Mouse (Mus musculus) cerebellum, adult 9-11 months (tissue): Measurements from ENCODE around the gene Gadl1.

ENCODE experiments used
- DNase-seq: peaks from one replicate; pipeline ENCODE4 v3.0.0; 2022

Gene Gadl1

DNA sequence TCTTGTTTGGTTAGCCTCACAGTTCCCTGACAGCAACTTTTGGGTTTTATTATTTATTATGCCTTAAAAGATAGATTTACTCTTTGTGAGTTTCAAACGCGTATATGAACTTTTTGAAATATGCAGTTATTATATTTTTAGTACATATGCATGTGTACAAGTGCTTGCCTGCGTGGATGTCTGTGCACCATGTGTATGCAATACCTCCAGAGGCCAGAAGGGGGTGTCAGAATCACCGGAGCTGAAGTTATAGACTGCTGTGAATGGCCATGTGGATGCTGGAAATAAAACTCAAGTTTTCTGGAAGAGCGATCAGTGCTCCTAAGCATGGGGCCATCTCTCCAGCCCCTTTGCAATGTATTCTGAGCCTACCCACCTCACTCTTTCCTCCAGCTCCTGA is 28.7 kb downstream of the Gadl1 start:
- DNase-seq, result no peak

DNA sequence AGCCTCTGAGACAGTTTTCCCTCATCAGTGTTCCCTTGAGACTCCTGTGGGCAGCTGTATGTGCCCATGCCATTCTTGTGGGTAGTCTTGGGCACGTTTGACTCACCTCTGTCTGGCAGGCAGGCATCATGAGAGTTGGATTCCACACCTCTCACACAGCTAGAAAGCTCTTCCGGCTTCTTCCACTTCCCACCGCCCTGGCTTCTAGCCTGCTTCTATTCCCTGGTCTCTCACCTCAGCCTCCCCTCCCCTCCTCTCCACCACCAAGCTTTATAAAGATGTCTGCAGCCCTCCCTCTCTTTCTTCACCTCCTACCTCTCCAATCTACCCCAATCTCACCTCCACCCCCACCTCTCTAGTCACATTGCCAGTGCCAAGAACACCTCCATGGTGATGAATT is 30.2 kb downstream of the Gadl1 start:
- DNase-seq, result no peak

DNA sequence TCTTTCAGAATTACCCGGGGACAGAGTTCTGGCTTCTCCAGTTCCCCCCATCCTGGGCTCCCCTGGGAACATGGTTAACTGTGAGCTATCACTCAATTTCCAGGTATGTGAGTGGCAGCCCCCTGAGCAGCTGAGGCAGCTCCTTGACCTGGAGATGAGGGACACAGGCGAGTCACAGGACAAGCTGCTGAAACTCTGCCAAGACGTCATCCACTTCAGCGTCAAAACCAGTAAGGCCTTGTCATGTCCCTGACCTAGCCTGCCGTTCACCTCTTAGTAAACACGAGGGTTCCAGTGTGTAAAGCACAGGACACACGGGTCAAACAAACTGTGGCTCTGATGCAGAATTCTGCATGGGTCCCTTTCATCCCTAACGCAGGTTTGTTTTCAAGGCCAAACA is 31.9 kb downstream of the Gadl1 start:
- DNase-seq, result no peak

DNA sequence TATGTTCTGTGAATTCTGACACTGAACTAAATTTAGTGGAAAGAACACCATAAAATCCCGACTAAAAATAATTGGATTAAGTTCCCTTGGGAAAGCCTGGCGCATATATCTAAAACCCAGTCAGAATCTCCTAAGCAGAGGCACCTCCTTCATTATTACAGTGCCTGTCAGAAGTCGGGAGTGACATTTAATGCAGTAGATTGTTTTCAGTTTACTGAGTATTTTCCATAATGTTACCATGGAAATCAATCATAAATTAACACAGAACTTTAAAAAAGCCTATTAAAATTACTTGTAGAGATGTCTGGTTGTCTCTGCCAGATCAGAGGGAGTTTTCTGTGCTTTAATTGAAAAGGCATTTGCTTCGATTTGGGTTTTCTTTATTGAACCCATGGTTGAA is 33.2 kb downstream of the Gadl1 start:
- no peak for DNase-seq

DNA sequence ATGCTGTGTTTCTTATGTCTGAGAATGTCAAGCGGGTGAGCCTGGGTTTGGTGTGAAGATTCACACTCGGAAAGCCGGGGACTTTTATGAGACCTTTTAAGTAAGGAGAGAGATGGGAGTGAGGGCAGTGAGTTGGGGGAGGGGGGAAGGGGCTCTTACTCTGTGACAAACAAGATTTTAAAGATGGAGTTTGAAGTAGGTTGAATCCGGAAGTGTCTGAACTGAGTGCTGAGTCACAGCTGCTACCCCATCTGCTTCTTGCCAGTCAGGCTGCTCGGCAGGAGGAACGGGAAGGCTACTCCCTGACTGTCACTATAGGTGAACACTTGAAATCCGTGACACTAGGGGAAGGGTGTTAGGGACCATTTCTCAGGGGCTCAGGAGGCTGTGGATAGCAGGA is 33.7 kb downstream of the Gadl1 start:
- DNase-seq, result no peak

DNA sequence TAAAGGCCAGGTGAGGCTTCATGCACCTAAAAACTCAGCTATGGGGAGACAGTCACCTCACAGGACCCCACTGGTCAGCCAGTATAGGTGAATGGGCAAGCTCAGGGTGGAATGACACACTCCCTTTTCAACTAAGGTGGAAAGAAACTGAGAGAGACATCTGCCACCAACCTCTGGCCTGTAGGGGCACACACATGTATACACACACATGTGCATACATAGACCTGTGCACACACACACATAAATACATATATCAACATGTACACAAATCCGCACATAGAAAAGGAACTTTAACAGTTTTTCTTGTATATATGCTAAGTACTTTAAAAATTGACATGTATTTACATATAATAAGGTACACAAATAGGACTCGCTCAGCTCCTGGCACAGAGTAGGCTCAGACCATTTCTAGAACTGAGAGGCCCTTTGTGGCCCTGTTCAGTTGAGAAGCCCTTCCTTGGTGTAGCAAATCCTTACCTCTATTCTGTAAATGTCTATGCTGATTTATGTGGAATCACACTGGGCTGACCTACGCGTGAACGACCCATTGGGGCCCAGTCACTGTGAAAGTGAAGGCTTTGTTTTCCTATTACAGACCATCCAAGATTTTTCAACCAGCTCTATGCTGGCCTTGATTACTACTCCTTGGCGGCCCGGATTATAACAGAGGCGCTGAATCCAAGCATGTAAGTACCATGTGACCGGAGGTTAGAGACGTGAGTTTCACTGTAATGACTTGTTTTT is 34.5 kb downstream of the Gadl1 start:
- DNase-seq, result no peak

DNA sequence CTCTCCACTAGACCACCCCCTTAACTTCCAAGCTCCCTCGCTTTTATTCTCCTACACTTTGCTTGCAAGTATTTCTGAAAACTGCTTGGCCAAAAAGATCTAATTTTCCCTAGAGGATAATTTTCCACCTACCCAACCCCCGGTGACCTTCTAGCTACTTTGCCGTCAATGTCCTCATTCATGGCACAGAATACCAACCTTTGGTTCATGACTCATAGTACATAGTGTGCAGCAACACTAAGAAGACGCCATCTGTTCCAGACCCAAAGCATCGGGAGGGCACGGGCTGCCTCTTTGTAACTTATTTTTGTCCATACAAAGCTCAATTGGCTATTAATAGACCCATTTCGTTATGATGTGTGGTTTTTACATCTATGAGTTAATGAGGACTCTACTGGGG is 55.8 kb downstream of the Gadl1 start:
- no peak for DNase-seq

DNA sequence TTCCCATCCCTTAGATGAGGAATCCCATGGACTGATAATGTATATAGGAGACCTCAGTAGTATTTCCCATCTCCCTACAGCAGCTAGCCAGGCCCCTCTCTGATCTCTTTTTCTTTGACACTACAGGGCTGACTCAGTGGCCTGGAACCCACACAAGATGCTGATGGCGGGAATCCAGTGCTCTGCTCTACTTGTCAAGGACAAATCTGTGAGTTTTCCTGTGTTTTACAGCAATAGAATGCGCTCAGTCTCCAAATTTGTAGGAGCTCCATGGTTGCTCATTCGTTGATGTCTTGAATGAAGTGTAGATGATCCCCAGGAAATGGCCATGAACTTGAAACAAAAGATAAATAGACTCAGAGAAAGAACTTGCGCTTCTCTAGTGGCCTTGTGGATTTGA is 56.9 kb downstream of the Gadl1 start:
- no peak for DNase-seq

DNA sequence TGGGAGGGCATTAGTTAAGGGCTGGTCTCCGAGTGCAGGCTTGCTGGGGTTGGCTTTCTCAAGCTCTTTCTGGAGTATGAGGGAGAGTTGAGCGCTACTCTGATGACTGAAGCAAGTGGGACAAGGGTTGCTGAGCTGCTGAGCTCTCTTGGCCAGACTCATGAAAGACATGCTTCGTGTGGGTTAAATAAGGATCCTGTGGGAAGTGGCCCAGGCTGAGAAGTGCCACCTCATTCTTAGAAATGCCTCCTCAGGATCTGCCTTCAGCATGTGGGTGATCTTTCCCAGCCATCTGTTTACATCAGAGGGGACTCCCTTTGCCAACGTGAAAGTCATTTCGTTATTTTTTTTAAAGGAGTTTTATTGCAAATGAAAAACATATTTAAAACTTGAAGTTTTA is 57.5 kb downstream of the Gadl1 start:
- no peak for DNase-seq

DNA sequence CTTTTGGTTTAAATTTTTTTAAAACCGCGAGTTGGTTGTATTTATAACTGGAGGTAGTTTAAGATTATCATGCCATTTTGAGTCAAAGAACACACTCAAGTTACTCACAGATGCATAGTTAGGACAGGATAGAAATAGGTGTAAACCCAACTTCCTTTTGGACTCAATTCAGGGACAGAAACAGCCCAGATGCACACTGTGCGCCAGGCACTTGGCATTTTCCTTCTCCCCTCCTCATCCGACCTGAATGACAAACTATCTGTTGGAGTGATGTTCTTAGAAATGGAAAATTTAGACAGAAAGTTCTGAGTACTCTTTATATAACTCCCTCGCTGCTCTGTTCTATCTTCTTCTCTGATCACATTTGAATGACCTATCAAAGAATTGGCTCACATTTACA is 58.4 kb downstream of the Gadl1 start:
- no peak for DNase-seq

DNA sequence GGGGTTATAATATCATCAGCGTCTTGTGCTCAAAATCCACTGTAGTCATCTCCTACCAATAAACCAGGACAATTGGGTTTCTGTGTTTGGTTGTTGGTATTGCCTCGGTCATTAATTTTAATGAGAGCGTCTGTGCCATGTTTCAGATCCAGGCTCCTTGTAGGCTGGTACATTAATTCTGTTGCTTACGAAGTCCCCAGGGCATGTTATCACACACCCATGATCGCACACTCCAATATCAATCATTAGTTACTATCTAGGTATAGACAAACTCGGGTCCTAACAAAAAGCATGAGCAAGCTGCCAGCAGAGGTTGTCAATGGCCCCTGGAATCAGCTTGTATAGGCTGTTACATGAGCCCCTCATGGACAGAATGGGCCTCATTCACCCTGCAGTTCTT is 67.6 kb downstream of the Gadl1 start:
- no peak for DNase-seq

DNA sequence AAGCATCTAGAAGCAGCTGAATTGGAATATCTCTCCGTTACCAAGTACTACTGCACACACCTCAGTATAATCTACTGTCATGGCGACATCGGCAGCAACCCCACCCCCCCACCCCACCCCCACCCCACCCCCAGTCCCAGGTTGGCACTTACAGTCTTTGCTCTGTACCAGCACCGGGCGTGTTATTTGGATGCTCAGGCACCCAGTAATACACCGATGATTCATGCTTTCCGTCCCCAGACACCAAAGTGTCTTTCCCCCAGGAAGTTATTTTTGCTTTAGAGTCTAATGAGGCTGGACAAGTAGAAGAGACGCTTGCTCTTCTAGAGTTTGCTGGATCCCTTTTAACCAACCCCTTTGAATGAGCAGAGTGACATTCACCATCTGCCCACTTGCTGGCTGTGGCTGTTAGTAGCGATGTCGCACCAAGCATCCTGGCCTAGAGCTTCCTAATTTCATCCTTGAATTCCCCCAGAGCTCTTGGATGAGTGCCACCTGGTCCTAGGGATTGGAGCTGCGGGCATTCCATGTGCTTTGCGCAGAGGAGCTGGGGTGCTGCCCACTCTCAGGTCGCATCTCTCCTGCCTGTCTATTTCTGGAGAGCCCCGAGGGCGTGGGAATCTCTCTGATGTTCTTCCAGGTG is 68.5 kb downstream of the Gadl1 start:
- peak; percentile 88 for DNase-seq

DNA sequence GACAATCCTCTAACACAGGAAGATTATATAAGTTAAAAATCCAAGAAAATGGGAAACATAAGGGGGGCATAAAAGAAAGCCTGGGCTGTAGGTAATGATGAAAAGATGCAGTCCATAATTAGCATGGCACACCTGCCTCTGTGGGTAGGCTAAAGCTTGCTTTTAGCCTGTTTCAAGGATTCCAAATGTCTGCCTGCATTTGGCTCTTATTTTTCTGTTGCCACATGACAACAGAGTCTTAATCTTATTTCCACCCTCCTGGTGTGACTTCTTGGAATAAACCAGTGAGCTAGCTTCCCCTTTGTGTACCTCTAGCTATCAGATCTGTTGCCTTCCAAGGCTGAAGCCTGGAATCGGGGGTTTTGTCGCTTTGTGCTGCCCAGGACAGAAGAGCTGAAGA is 69.2 kb downstream of the Gadl1 start:
- no peak for DNase-seq

DNA sequence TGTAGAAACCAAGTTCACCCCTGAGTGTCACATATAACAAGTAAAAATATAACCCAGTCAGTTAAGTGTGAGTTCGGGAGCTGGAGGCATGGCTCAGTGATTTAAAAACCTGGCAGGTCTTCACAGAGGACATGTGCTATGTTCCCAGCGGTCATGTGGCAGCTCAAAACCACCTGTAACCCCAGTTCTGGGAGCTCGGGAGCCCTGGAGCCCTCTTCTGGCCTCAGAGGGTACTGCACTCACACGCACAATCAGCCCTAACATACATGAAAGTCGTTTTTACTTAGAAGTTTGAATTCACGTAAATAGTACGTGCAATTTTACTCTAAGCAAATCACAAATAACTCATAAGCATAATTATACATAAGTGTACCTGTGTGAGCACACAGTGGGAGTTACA is 81.4 kb downstream of the Gadl1 start:
- DNase-seq, result no peak

DNA sequence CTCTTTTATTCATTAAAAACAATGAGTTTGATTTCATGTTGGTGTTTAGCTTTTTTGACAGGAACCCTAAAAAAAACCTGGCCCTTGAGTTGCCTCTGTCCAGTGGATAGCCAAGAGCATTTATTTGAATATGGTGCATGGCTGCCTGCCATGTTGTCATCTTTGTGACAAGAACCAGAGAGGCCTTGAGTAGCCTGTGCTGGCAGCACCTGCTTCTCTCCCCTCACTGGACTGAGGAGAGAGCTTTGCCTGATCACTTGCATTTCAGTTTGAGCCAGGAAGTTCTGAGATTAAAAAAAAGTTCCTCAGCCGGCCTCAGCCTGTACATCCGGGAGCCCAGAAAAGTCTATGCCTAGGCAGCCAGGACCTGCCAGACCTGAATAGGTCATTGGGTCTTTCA is 85.5 kb downstream of the Gadl1 start:
- no peak for DNase-seq

DNA sequence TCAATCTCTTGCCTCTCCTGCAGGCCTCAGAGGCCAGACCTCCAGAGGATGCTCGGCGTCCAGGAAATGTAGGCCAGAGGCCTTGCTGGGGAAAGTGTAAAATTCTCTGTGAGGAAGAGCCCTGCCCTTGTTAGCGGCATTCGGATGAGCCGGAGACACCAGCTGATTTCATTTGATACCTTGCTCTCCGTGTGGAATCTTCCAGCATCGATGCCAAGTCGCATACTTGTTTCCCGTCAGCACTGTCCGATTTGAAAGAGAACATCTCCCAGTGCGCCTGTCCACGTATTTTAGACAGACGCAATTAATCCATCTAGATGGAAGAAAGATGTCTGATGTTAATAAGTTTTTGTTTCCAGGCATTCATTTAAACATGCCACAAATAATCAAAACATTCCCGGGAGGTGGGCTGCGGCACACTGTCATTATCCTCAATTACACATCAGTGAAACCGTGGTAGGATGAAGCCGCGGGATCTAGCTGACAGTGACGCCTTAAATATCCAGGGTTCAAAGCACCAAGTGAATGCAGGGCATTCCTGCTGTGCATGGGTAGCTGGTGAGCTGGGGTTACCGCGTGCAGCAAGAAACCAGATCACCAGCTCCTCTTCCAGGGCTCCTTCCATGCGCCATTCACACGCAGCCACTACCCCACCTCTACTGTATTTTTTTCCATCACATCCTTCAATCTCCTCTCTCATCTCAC is 86.8 kb downstream of the Gadl1 start:
- DNase-seq, result no peak

DNA sequence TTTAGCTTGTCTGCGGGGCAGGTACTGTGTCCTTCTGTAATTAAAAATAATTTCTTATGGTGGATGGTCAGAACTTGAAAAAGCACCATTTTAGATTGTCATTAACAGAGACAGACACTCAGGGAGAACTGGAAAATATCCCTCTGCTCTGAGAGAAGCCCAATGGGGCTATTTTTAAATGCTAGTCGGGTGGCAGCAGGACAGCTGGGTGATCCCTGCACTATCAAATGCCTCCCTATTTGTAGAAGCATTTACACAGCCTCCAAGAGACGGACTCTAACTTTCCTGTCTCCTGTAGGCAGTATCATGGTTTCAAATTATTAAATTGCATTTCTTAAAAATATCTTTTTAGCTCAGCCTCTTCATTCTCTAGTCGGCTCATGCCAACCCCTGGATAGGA is 89.1 kb downstream of the Gadl1 start:
- no peak for DNase-seq

DNA sequence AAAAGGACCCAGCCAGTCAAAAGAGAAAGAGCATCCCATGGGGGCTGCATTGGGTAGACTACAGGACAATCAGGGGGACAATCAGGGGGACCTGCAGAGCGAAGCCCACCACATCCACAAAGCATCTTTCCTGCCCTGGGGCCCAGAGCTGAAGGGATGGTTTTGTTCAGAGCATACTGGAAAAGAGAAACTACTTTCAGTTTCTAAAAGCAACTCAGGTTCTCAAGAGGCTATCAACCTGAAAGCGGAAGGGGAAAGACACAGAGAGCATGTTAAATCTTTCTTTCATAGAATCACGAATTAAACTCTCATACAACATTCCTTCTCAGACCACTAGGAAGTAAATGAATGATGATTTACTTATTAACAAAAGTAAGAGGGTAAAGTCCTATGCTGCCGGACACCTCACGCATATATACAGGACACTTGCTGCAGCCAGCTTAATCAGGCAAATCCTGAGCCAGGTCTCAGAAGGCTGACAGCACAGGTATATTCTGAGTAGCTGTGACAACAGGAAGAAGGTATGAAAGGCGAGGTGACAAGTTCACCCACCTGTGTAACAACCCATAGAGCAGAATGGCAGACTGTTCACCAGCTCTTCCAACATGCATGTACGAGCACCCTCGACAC is 90.2 kb downstream of the Gadl1 start:
- no peak for DNase-seq

DNA sequence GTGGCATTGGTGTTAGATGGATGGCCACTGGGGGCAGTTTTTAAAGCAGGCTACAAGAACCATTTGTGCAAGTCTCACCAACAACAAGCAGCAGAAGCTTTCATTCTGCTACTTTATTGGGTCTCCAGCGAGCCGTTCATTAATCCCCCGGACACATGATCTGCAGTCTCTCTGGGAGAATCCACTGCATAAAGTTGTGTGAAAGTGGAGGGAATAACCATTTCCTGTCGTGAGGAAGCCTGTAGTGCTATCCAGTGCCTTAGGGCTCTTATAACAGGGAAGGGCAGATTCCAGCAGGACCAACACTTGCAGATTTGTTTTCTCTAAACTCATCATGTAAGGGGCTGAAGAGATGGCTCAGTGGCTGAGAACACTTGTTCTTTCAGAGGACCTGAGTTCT is 104.7 kb downstream of the Gadl1 start:
- DNase-seq, result no peak

DNA sequence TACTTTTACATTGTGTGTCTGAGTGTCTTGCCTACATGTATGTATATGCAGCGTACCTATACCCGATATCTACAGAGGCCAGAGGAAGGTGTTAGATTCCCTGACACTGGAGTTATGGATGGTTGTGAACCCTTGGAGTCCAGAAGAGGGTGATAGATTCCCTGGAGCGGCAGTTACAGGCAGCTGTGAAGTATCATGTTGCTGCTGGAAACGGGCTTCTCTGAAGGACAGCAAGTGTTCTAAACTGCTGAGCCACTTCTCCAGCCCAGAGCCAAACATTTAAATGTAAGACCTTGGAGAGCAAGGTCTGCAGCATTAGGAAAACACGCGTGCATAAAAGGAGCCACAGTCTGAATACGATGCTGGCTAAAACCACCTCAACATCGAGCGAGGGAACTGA is 107.0 kb downstream of the Gadl1 start:
- DNase-seq, result no peak

DNA sequence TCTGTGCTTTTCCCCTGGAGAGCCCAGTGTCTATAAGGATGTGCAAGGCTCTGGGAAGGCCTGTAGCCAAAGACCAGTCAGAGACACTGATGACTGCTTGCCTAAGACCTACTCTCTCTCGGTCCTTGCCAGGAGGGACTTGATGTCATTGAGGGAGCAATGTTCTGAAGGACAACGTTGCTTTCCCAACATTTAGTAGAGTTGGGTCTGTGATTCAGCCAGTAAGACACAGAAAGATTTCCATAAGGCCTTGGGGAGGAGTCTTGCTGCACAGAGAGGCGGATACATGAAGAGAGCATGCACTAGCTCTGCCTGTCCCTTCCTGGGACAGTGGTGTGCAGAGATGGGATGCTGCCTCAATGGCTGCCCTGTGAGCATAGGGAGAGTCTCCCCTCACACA is 107.8 kb downstream of the Gadl1 start:
- no peak for DNase-seq

DNA sequence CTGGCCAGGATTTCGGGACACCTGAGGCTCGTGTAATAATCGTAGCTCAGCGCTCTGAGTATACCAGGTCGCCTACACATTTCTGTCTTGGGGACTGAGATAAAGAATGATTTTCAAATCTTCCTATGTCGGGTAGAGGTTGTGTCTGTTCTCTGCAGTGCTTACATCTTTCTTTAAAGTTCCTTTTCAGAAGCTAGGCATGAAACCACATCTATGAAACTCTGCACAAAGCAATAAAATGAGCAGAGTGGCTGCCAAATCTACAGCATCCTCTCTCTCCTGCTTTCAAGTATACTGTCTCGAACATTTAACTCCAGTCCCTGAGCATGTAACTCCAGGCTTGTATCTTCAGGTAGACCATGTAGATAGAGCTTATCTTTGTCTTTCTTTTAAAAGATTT is 109.3 kb downstream of the Gadl1 start:
- no peak for DNase-seq

DNA sequence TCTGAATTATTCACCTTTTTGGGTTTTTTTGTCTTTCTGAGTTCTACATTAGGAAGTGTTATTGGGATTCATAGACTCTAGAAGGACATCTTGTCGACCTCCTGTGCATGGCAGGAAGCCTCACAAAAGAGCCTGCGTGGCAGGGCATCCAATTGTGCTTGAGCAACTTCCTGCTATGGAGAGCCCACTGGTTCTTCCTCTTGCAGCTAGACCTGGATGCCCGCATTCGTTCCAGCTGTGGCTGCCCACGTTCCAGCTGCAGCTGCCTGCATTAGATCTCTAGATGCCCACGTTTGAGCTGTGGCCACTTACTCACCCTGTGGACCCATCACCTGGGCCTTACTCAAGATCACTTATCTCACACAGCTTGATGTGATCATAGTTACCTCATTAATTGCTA is 116.1 kb downstream of the Gadl1 start:
- no peak for DNase-seq

DNA sequence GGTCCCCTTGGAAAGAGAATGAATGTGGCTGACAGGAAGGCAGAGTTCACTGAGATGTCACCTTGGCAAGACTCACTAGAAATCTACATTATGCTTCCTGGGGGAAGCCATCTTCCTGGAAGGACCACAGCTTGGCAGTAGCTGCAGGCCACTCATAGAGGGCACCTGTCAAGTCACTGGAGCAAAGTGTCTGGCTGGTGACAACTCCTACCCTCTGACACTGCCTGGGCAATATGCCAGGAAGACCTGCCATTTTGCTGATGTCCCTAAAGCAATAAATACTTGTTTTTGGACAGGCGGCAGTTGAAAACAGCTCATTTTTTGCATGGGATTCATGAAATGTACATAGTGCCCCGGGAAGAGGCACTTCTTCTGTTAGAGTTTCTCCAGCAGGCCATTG is 119.8 kb downstream of the Gadl1 start:
- no peak for DNase-seq
